Mouse (Mus musculus) liver, postnatal 0 days (tissue): ENCODE results near the gene Cyp24a1. TPM values are rescaled to one million over a fixed set of nuclear protein-coding genes. Genes with fewer than 3 reads are reported as not detected.
A peak's percentile ranks its signal among the peaks of the same experiment; 100 is the strongest.

Experiments
- ATAC-seq: fragments of 200-750 bp; cut with Nextera tagmentation; 2 replicates; pipeline ENCODE4 v1.8.0; 2017; ENCODE audit warnings: mild to moderate bottlenecking, moderate library complexity
- DNase-seq: peaks from one replicate; pipeline ENCODE4 v3.0.0-alpha.2; 2016
- H3K27ac ChIP-seq: fragments of 300-500 bp; sonication (generic); 2 replicates; pipeline ENCODE4 v1.5.1; 2014; ENCODE audit warnings: antibody characterized with exemption, moderate library complexity, mild to moderate bottlenecking, low read depth
- H3K27me3 ChIP-seq: fragments of 300-500 bp; sonication (generic); 2 replicates; pipeline ENCODE4 v1.6.1; 2014; ENCODE audit warnings: low read length, control low read depth, mixed read lengths; ENCODE audit not compliant: insufficient read depth
- H3K36me3 ChIP-seq: fragments of 300-500 bp; sonication (generic); replicated peaks from 2 replicates; pipeline ENCODE4 v1.6.1; 2014; ENCODE audit warnings: mild to moderate bottlenecking, control low read depth, low read length, moderate library complexity, mixed read lengths; ENCODE audit not compliant: insufficient read depth
- H3K4me1 ChIP-seq: fragments of 300-500 bp; sonication (generic); 2 replicates; pipeline ENCODE4 v1.6.1; 2014; ENCODE audit warnings: antibody characterized with exemption, mild to moderate bottlenecking, control low read depth; ENCODE audit not compliant: insufficient read depth
- H3K4me2 ChIP-seq: fragments of 300-500 bp; sonication (generic); 2 replicates; pipeline ENCODE4 v1.6.1; 2014; ENCODE audit warnings: low read depth, mild to moderate bottlenecking, low read length, moderate library complexity, mixed read lengths
- H3K4me3 ChIP-seq: fragments of 300-500 bp; sonication (generic); 2 replicates; pipeline ENCODE4 v1.5.1; 2014; ENCODE audit warnings: low read depth, low read length
- H3K9ac ChIP-seq: fragments of 300-500 bp; sonication (generic); replicated peaks from 2 replicates; pipeline ENCODE4 v1.6.1; 2014; ENCODE audit warnings: mild to moderate bottlenecking, moderate library complexity
- H3K9me3 ChIP-seq: fragments of 300-500 bp; sonication (generic); 2 replicates; pipeline ENCODE4 v1.6.1; 2016; ENCODE audit warnings: mild to moderate bottlenecking, control low read depth, low read length, mixed read lengths
- CTCF ChIP-seq: sonication (generic); IDR thresholded peaks from 2 replicates; pipeline ENCODE4 v1.5.1; 2016; ENCODE audit warnings: antibody characterized with exemption, low read depth
- EP300 ChIP-seq: IDR thresholded peaks from 2 replicates; pipeline ENCODE4 v1.6.1; 2016; ENCODE audit warnings: antibody characterized with exemption, low read depth, mild to moderate bottlenecking
- WGBS: fragments of 180-500 bp; shearing (Covaris S2); extraction: QIAGEN DNeasy Blood & Tissue Kit; methylation state at CpG from one replicate; pipeline ENCODE4 v1.1.7; 2014; ENCODE audit not compliant: insufficient replicate concordance; 5-methylcytosine and 5-hydroxymethylcytosine counted together
- polyA plus RNA-seq: library from polyadenylated mRNA; unstranded; fragments of >200 nt; fragmentation: Nextera tagmentation; extraction: Ambion mirVana; gene quantifications from 2 replicates; pipeline ENCODE4 v1.2.1, GENCODE M21; 2015

Cyp24a1 gene
- polyA plus RNA-seq, 1 experiment from 2014 or later: not detected

DNA sequence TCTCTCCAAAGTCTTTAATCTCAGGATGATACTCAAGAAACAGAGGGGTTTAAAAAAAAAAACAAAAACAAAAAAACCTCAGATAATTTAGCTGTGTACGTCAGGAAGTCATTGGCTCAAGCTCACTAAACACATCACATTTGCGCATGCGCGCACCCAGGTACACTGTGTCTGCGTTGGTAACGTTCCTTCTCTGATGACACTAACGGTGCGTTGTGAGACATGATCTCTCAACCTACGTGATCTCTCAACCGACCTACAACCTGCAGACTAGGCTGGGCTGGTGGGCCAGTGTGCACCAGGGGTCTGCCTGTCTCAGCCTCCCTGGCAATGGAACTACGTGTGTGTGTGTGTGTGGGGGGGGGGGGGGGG lies 37.8 kb upstream of the Cyp24a1 start:
- H3K9me3 ChIP-seq: no peaks in the 10 kb centered on the region
- DNase-seq: no peak
- H3K4me2 ChIP-seq: no peak overlapping the region
- WGBS: 85% methylated on average over 11 of the region's 11 CpGs
- TF ChIP-seq EP300 (no peak), CTCF (no peak)
- H3K9ac ChIP-seq: no peak overlapping the region
- H3K27ac ChIP-seq: no peak overlapping the region
- H3K36me3 ChIP-seq: no peaks in the 10 kb centered on the region
- no peak overlapping the region for H3K4me3 ChIP-seq
- ATAC-seq: no peak
- no peaks in the 10 kb centered on the region for H3K4me1 ChIP-seq
- H3K27me3 ChIP-seq: no peaks in the 10 kb centered on the region

DNA sequence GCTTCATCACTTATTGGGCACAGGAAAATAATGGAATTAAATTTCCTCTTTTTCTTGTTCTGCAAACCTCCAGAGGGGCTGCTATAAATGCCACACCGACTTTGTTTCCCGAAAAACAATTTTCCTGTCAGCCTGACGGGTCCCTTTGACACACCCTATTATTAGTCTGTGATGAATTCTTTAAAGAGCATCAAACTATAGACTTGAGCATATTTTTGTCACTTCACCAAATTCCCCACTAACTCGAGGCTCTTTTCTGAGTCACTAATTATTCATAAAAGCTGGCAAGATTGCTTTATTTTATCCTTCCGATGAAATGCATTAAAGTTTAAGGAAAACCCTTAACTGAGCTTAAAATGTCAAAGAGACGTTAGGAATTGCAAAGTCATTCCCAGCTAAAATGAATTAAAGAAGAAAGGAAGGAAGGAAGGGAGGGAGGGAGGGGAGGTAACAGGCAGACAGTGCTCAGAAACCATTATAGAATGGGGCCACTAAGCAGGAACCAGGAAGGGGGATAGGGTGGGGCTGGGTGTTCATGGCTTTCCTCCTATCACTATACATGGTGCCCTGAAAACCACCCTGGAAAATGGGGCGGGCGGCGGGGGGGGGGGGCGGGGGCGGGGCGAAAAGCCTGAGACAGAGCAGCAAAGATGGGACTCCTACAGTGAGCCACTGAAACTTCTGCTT lies 37.3 kb upstream of the Cyp24a1 start:
- H3K4me2 ChIP-seq: no peak overlapping the region
- WGBS: 36% methylated on average over 9 of the region's 12 CpGs
- no peak overlapping the region for H3K27ac ChIP-seq
- H3K9me3 ChIP-seq: no peaks in the 10 kb centered on the region
- no peak for DNase-seq
- no peaks in the 10 kb centered on the region for H3K27me3 ChIP-seq
- H3K4me1 ChIP-seq: no peaks in the 10 kb centered on the region
- TF ChIP-seq EP300 (no peak), CTCF (no peak)
- H3K4me3 ChIP-seq: no peak overlapping the region
- no peaks in the 10 kb centered on the region for H3K36me3 ChIP-seq
- no peak for ATAC-seq
- no peak overlapping the region for H3K9ac ChIP-seq

DNA sequence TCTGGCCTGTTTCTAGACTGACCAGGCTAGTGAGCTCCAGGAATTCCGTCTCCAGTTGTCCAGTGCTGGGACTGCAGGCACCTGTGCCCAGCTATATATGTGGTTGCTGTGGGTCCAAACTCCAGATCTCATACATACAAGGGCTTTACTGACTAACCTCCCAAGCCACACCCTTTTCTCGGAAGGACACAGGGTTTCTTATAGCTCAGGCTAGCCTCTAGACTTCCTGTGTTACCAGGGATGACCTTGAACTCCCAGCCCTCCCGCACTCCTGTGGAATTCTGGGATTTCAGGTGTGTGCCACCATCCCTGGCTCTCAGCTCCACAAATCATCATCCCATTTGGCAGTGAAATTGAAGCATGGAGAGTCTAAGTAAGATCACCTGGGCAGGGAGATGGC lies 33.3 kb upstream of the Cyp24a1 start:
- no peak for ATAC-seq
- 84% methylated on average over 3 of the region's 3 CpGs for WGBS
- TF ChIP-seq CTCF (no peak), EP300 (no peak)

DNA sequence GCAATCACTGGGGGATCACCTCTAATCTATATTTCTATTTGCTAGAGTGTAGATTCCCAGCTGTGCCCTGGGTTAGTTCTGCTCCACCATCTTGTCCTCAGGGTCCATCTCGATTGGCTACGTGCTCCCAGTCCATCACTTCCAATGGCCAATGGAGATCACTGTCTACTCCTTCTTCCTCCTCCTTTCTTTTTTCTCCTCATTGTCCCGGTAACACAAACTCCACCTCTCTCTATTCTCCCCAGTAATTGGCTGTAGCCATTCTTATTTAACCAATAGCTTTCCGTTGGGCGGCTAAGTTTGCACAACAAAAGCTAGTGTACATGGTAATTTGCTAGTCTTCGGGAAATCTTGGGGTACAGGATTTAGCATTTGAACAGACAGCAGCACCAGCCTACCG lies 32.8 kb upstream of the Cyp24a1 start:
- Histone ChIP-seq H3K36me3 (no peaks in the 10 kb centered on the region), H3K4me1 (no peaks in the 10 kb centered on the region), H3K9ac (no peak overlapping the region), H3K27me3 (no peaks in the 10 kb centered on the region), H3K9me3 (no peaks in the 10 kb centered on the region), H3K4me3 (no peak overlapping the region), H3K4me2 (no peak overlapping the region), H3K27ac (no peak overlapping the region)
- WGBS: 80% methylated on average over 7 of the region's 7 CpGs
- ATAC-seq (no peak), DNase-seq (no peak)
- TF ChIP-seq CTCF (no peak), EP300 (no peak)

More for the DNA sequence above, 33.3 kb upstream of the Cyp24a1 start:
- no peak overlapping the region for H3K4me2 ChIP-seq
- H3K4me1 ChIP-seq: no peaks in the 10 kb centered on the region
- no peaks in the 10 kb centered on the region for H3K27me3 ChIP-seq
- H3K27ac ChIP-seq: no peak overlapping the region
- no peak overlapping the region for H3K4me3 ChIP-seq
- DNase-seq: no peak
- H3K9me3 ChIP-seq: no peaks in the 10 kb centered on the region
- no peak overlapping the region for H3K9ac ChIP-seq
- no peaks in the 10 kb centered on the region for H3K36me3 ChIP-seq

DNA sequence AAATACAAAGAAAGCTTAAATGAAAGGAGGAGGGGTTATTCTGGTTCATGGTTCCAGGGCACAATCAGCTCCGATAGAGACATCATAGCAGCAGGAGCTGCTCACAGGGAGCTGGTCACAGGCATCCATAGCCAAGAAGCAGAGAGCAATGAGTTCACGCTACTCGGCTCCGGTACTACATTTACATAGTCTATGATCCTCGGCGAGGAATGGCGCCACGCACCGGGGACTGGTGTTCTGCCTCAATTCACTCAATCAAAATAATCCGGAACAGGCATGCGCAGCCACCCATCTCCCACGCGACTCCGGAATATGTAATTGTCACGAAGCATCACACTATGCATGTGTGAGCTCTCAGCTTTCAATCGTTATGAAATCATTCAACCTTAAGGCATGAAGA lies 31.1 kb upstream of the Cyp24a1 start:
- H3K4me2 ChIP-seq: no peak overlapping the region
- WGBS: 90% methylated on average over 16 of the region's 16 CpGs
- no peak overlapping the region for H3K9ac ChIP-seq
- no peak for ATAC-seq
- H3K4me1 ChIP-seq: no peaks in the 10 kb centered on the region
- H3K9me3 ChIP-seq: no peaks in the 10 kb centered on the region
- H3K36me3 ChIP-seq: no peaks in the 10 kb centered on the region
- H3K27me3 ChIP-seq: no peaks in the 10 kb centered on the region
- TF ChIP-seq CTCF (no peak), EP300 (no peak)
- H3K4me3 ChIP-seq: no peak overlapping the region
- no peak overlapping the region for H3K27ac ChIP-seq
- no peak for DNase-seq

DNA sequence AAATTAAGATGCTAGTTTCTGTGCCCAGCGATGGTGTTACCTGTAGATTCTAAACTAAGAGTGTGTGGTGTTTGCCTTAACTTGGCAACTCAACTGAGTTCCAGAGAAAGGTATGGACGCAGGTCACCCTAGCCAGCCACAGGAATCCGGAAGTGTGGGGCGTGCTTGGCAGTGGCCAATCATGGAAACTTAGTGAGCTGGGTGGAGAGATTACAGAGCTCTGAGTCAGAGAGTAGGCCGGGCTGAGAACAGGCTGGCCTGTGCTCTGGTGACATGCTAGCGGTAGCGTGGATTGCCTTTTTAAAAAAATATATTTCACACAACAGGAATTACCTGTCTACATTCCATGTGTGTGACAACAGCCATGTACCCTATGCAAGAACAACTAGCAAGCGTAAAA lies 29.6 kb upstream of the Cyp24a1 start:
- 76% methylated on average over 8 of the region's 8 CpGs for WGBS
- no peaks in the 10 kb centered on the region for H3K36me3 ChIP-seq
- DNase-seq: no peak
- TF ChIP-seq EP300: no peak
- no peak for TF ChIP-seq CTCF
- no peak overlapping the region for H3K4me2 ChIP-seq
- no peak overlapping the region for H3K9ac ChIP-seq
- H3K4me3 ChIP-seq: no peak overlapping the region
- H3K27ac ChIP-seq: no peak overlapping the region
- H3K27me3 ChIP-seq: no peaks in the 10 kb centered on the region
- no peaks in the 10 kb centered on the region for H3K4me1 ChIP-seq
- ATAC-seq: 0 out of 2 replicates have a peak, but pooled peaks have one; percentile 12
- no peaks in the 10 kb centered on the region for H3K9me3 ChIP-seq
